Mouse (Mus musculus) limb, embryonic 14.5 days (tissue): ENCODE measurements around the gene Tas2r135. TPM values are rescaled to one million over a fixed set of nuclear protein-coding genes. Genes with fewer than 3 reads are reported as not detected.

Experiments
- ATAC-seq: fragments of 200-750 bp; cut with Nextera tagmentation; 2 replicates; pipeline ENCODE4 v1.8.0; 2017; ENCODE audit warnings: low read depth, moderate number of reproducible peaks, moderate TSS enrichment; ENCODE audit not compliant: low FRiP score
- DNase-seq: peaks from one replicate; pipeline ENCODE4 v3.0.0-alpha.2; 2015; ENCODE audit warnings: low spot score
- H3K27ac ChIP-seq: fragments of 300-500 bp; sonication (generic); replicated peaks from 2 replicates; pipeline ENCODE4 v1.5.1; 2014; ENCODE audit warnings: low read depth, mild to moderate bottlenecking, low read length, moderate library complexity, mixed read lengths
- H3K27me3 ChIP-seq: fragments of 300-500 bp; sonication (generic); 2 replicates; pipeline ENCODE4 v1.6.1; 2014; ENCODE audit warnings: low read length, mixed read lengths; ENCODE audit not compliant: control insufficient read depth, insufficient read depth
- H3K36me3 ChIP-seq: fragments of 300-500 bp; sonication (generic); 2 replicates; pipeline ENCODE4 v1.6.1; 2014; ENCODE audit warnings: mild to moderate bottlenecking, low read length, moderate library complexity, mixed read lengths; ENCODE audit not compliant: control insufficient read depth, insufficient read depth
- H3K4me1 ChIP-seq: fragments of 300-500 bp; sonication (generic); 2 replicates; pipeline ENCODE4 v1.6.1; 2014; ENCODE audit warnings: antibody characterized with exemption, low read length, mixed read lengths; ENCODE audit not compliant: control insufficient read depth, insufficient read depth
- H3K4me2 ChIP-seq: fragments of 300-500 bp; sonication (generic); replicated peaks from 2 replicates; pipeline ENCODE4 v1.6.1; 2014; ENCODE audit warnings: low read depth, mild to moderate bottlenecking, low read length, moderate library complexity; ENCODE audit not compliant: severe bottlenecking
- H3K4me3 ChIP-seq: fragments of 300-500 bp; sonication (generic); replicated peaks from 2 replicates; pipeline ENCODE4 v1.5.1; 2014; ENCODE audit warnings: low read length
- H3K9ac ChIP-seq: fragments of 300-500 bp; sonication (generic); 2 replicates; pipeline ENCODE4 v1.6.1; 2014; ENCODE audit warnings: mild to moderate bottlenecking, low read depth, low read length, moderate library complexity; ENCODE audit not compliant: severe bottlenecking
- H3K9me3 ChIP-seq: fragments of 300-500 bp; sonication (generic); 2 replicates; pipeline ENCODE4 v1.6.1; 2016; ENCODE audit warnings: low read length; ENCODE audit not compliant: control insufficient read depth
- POLR2A ChIP-seq: fragments of 200-500 bp; IDR thresholded peaks from 2 replicates; pipeline ENCODE4 v1.8.0; 2012; ENCODE audit warnings: inconsistent platforms, mild to moderate bottlenecking, moderate library complexity, borderline replicate concordance; ENCODE audit not compliant: insufficient read depth, insufficient read length; ENCODE audit errors: extremely low read depth
- WGBS: fragments of 180-500 bp; shearing (Covaris S2); extraction: QIAGEN DNeasy Blood & Tissue Kit; methylation state at CpG from one replicate; pipeline ENCODE4 v1.1.7; 2014; 5-methylcytosine and 5-hydroxymethylcytosine counted together
- polyA plus RNA-seq, 2 experiments: library from polyadenylated mRNA; depleted of rRNA in 1 of 2; stranded (reverse) in 1 of 2; unstranded in 1 of 2; fragments of >200 nt; fragmentation: Nextera tagmentation in 1 of 2; extraction: Ambion mirVana in 1 of 2; gene quantifications; 2 replicates each; pipeline versions ENCODE4 v1.2.1 to v1.2.3; 2012 to 2014

Gene Tas2r135
- polyA plus RNA-seq (2012; rRNA removed) (0.11 TPM in 1 of 2 replicates, not detected in the other), polyA plus RNA-seq (2014; fragmentation: Nextera tagmentation; extraction: Ambion mirVana) (not detected in 2 replicates)

DNA sequence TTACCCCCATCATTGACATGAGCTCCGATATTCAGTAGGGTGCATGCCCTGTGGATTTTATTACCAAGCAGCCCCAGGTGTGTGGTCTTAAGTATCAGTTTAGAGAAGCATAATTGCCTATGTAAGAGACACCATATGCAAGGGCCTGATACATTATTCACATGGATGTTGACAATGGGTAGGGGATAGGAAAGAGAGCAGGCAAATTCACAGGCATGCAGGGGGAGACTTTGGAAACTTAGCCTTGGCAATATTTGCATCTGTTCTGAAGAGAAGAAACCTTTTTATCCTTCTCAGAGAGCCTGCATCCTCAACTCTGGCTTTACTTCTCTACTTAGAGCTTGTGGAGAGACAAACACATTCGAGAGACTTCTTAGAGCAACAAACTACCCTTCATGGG is at the start of gene Tas2r135:
Gene Tas2r135 (plus strand): TSS at position 301 of the 400 bp plus-strand sequence.
- H3K9me3 ChIP-seq: no peaks in the 10 kb centered on the region
- H3K27ac ChIP-seq: no peak within 1 kb of the TSS
- DNase-seq: no peak
- 69% methylated on average over 2 of the region's 2 CpGs for WGBS
- ATAC-seq: no peak
- no peak for TF ChIP-seq POLR2A
- H3K4me3 ChIP-seq: no peak within 1 kb of the TSS
- no peaks in the 10 kb centered on the region for H3K27me3 ChIP-seq
- H3K4me2 ChIP-seq: no peak within 1 kb of the TSS
- no peaks in the 10 kb centered on the region for H3K36me3 ChIP-seq
- no peaks in the 10 kb centered on the region for H3K4me1 ChIP-seq
- no peak within 1 kb of the TSS for H3K9ac ChIP-seq

DNA sequence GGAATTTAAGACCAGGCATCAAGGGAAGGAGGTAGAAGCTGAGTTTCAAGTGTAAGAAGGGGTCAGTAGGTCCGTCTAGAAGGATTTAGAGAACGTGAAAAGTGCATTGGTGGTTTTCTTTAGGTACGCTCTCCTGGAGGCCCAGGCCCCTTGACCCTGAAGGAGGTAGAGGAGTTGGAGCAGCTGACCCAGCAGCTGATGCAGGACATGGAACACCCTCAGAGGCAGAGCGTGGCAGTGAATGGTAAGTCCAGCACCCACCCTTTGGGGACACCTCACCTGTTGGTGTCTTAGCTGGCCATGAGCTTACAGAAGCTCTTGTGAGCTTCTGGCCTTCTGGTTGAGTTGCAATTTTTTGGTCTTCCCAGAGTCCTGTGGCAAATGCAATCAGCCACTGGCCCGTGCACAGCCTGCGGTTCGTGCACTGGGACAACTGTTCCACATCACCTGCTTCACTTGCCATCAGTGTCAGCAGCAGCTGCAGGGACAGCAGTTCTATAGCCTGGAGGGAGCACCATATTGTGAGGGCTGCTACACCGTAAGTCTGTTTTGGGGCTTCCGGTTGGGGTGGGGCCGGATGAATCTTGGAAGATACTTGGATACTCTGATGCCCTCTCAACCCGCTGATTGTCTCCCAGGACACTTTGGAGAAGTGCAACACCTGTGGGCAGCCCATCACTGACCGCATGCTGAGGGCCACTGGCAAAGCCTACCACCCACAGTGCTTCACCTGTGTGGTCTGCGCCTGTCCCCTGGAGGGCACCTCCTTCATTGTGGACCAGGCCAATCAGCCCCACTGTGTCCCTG is 49.2 kb upstream of the Tas2r135 start:
- Histone ChIP-seq H3K36me3 (peaks cover 79% of the 10 kb centered on the region), H3K27ac (no peak overlapping the region), H3K9me3 (no peaks in the 10 kb centered on the region), H3K27me3 (no peaks in the 10 kb centered on the region), H3K4me1 (peaks cover 33% of the 10 kb centered on the region), H3K9ac (no peak overlapping the region), H3K4me3 (no peak overlapping the region), H3K4me2 (no peak overlapping the region)
- DNase-seq: no peak
- WGBS: 95% methylated on average over 13 of the region's 13 CpGs
- ATAC-seq: no peak
- TF ChIP-seq POLR2A: no peak

DNA sequence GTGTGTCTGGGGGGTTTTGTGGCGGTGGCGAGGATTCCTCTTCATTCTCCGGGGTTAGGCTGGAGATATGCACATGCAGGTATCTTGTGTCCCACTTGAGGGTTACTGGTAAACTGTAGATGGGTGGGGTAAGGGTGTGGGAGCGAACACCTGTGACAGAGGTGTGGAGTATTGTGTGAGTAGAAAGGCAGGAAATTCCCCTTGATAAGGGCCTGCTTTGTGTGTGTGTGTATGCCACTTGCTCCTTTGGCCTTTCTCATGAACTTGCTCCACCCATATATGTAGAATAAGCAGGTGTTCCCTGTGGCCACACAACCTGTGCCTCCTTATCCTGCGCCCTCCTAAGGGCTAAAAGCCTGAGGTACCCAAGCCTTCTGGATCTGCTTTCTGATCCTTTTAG is 48.3 kb upstream of the Tas2r135 start:
- peaks cover 24% of the 10 kb centered on the region for H3K4me1 ChIP-seq
- H3K9me3 ChIP-seq: no peaks in the 10 kb centered on the region
- H3K4me3 ChIP-seq: no peak overlapping the region
- no peak for TF ChIP-seq POLR2A
- 97% methylated on average over 5 of the region's 5 CpGs for WGBS
- no peak for DNase-seq
- no peak overlapping the region for H3K27ac ChIP-seq
- peaks cover 76% of the 10 kb centered on the region for H3K36me3 ChIP-seq
- no peak overlapping the region for H3K9ac ChIP-seq
- H3K4me2 ChIP-seq: no peak overlapping the region
- ATAC-seq: no peak
- no peaks in the 10 kb centered on the region for H3K27me3 ChIP-seq

- no peak overlapping the region for H3K4me2 ChIP-seq
- H3K4me1 ChIP-seq: peaks cover 17% of the 10 kb centered on the region
- WGBS: 77% methylated on average over 6 of the region's 6 CpGs
- no peak overlapping the region for H3K9ac ChIP-seq
- ATAC-seq: no peak
- no peak for DNase-seq
- no peak for TF ChIP-seq POLR2A
- no peaks in the 10 kb centered on the region for H3K27me3 ChIP-seq
- H3K4me3 ChIP-seq: no peak overlapping the region
- H3K9me3 ChIP-seq: no peaks in the 10 kb centered on the region
- H3K27ac ChIP-seq: no peak overlapping the region
- H3K36me3 ChIP-seq: peaks cover 70% of the 10 kb centered on the region
Measured at GRCm38 (mm10) chr6:42357901-42358300, 47.3 kb upstream of the Tas2r135 start.

GRCm38 (mm10) chr6:42358901-42359300 is 46.3 kb upstream of the Tas2r135 start:
- Histone ChIP-seq H3K4me2 (no peak overlapping the region), H3K4me3 (no peak overlapping the region), H3K27me3 (no peaks in the 10 kb centered on the region), H3K4me1 (peaks cover 7% of the 10 kb centered on the region), H3K9me3 (no peaks in the 10 kb centered on the region), H3K36me3 (peaks cover 70% of the 10 kb centered on the region), H3K9ac (no peak overlapping the region), H3K27ac (no peak overlapping the region)
- no peak for TF ChIP-seq POLR2A
- ATAC-seq: no peak
- no peak for DNase-seq
- WGBS: 92% methylated on average over 12 of the region's 12 CpGs
